Mouse (Mus musculus) testis, adult 2 months (tissue): ENCODE results near the gene Golim4.

Experiments used
- CTCF ChIP-seq: fragments of 200-500 bp; IDR thresholded peaks from 2 replicates; pipeline ENCODE4 v1.5.1; 2012; ENCODE audit warnings: low read depth, mild to moderate bottlenecking, inconsistent platforms, low read length, moderate library complexity; ENCODE audit not compliant: control insufficient read depth, insufficient read depth, insufficient replicate concordance
- POLR2A ChIP-seq: fragments of 200-500 bp; IDR thresholded peaks from 2 replicates; pipeline ENCODE4 v1.6.1; 2012; ENCODE audit warnings: low read depth, mild to moderate bottlenecking, inconsistent platforms, low read length, moderate library complexity; ENCODE audit not compliant: control insufficient read depth

GRCm38 (mm10) chr3:75954185-75954584 lies 2.6 kb downstream of the Golim4 start:
- TF ChIP-seq POLR2A (no peak), CTCF (no peak)
